7 mouse cellular contexts compared by ENCODE assay signal in the genomic region with DNA sequence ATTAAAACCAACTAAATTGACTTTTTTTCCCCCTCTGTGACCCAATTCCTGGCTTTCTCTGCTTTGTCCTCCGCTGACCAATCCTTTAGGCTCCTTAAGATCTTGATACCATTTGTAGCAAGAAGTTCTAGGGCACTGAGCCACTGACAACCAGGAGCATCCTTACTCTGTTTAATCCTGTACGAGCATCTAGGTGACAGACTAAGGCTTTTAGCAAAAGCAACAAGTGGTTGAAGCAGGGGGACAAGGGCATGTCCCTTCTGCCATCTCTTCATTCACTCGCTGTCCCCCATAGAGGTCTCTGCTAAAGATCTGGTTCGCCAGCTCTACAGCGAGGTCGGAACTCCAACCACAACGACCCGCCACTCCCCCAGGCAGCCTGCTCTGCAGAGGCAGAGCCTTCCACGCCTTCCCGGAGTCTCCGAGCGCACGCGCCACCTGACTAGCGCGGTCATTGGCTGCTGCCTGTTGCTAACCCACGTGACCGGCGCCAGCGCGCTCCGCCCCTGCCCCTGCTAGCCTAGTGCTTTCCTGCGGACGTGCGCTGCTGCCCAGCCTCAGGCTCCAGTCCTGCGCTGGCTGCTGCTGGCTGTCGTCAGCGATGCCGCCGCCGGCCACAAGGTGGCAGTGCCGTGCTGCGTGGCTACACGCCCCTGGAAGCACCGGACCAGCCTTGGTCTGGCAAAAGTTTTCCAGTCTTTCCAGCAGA.
DNase-seq lines count a peak whose midpoint lies in the region; ATAC-seq and TF ChIP-seq lines count a peak whose summit lies in the region.

No protein-coding gene starts in this region.

- peak overlapping the region; percentile 29 for H3K4me3 ChIP-seq in embryonic facial prominence, embryonic 12.5 days
- H3K4me3 ChIP-seq in kidney, adult 2 months (ENCODE audit: insufficient read depth, low read depth, low read length), result peak overlapping the region; percentile 21; the same call in 1 of the 2 replicates
- peak overlapping the region; percentile 35 for H3K4me3 ChIP-seq in limb, embryonic 12.5 days (replicated peaks)
- peak overlapping the region; percentile 32 for H3K4me3 ChIP-seq in midbrain, embryonic 15.5 days
- H3K4me3 ChIP-seq in spleen, adult 2 months (ENCODE audit: extremely low read depth, insufficient read depth, insufficient read length), result peak overlapping the region; percentile 44; the same call in 1 of the 2 replicates

- WGBS in embryonic facial prominence, embryonic 12.5 days, result 2% methylated on average over 35 of the region's 35 CpGs
- WGBS in kidney, adult 2 months, result 3% methylated on average over 35 of the region's 35 CpGs
- WGBS in limb, embryonic 12.5 days, result 2% methylated on average over 35 of the region's 35 CpGs
- under 1% methylated on average over 35 of the region's 35 CpGs for WGBS in midbrain, embryonic 15.5 days
- WGBS in spleen, adult 2 months, result 2% methylated on average over 35 of the region's 35 CpGs

- H3K9ac ChIP-seq in embryonic facial prominence, embryonic 12.5 days, result peak overlapping the region; percentile 40; the same call in 1 of the 2 replicates
- H3K9ac ChIP-seq in limb, embryonic 12.5 days (replicated peaks), result peak overlapping the region; percentile 40
- no peak overlapping the region for H3K9ac ChIP-seq in midbrain, embryonic 15.5 days

- peak; percentile 100 for DNase-seq in adrenal gland, postnatal 25 days
- DNase-seq in heart, adult 18-20 months, result peak; percentile 98 to 99
- DNase-seq in kidney, adult 2 months, result peak; percentile 100
- DNase-seq in spleen, adult 2 months (ENCODE audit: low read depth in 1 of 2, low spot score in 2 of 2), result peak; percentile 89 to 99

- peak; percentile 97 for TF ChIP-seq CTCF in kidney, adult 2 months (conservative IDR thresholded peaks at IDR 0.05; ENCODE audit: insufficient read depth, insufficient read length, low read depth, low read length)
- TF ChIP-seq CTCF in spleen, adult 2 months (IDR thresholded peaks at IDR 0.05; ENCODE audit: extremely low read depth, insufficient read depth, insufficient read length, insufficient replicate concordance), result peak; percentile 98

- peak overlapping the region; percentile 70 for H3K27ac ChIP-seq in embryonic facial prominence, embryonic 12.5 days
- peak overlapping the region; percentile 37; the same call in 1 of the 2 replicates for H3K27ac ChIP-seq in kidney, adult 2 months (ENCODE audit: insufficient read depth, low read depth, low read length)
- H3K27ac ChIP-seq in limb, embryonic 12.5 days, result peak overlapping the region; percentile 77
- 0 out of 2 replicates have a peak overlapping the region, but pooled peaks have one; percentile 49 for H3K27ac ChIP-seq in midbrain, embryonic 15.5 days
- H3K27ac ChIP-seq in spleen, adult 2 months (ENCODE audit: insufficient read depth, low read length), result peak overlapping the region; percentile 45

- H3K9me3 ChIP-seq in embryonic facial prominence, embryonic 12.5 days, result no peaks in the 10 kb centered on the region
- H3K9me3 ChIP-seq in limb, embryonic 12.5 days, result no peaks in the 10 kb centered on the region
- no peaks in the 10 kb centered on the region for H3K9me3 ChIP-seq in midbrain, embryonic 15.5 days

- no peaks in the 10 kb centered on the region for H3K36me3 ChIP-seq in embryonic facial prominence, embryonic 12.5 days
- no peaks in the 10 kb centered on the region for H3K36me3 ChIP-seq in kidney, adult 2 months (ENCODE audit: control insufficient read depth, insufficient read depth, low read length)
- H3K36me3 ChIP-seq in limb, embryonic 12.5 days, result no peaks in the 10 kb centered on the region
- no peaks in the 10 kb centered on the region for H3K36me3 ChIP-seq in midbrain, embryonic 15.5 days (replicated peaks)
- H3K36me3 ChIP-seq in spleen, adult 2 months (ENCODE audit: control insufficient read depth, insufficient read depth, low read length), result no peaks in the 10 kb centered on the region

- H3K4me2 ChIP-seq in embryonic facial prominence, embryonic 12.5 days (replicated peaks), result peak overlapping the region; percentile 57
- peak overlapping the region; percentile 61 for H3K4me2 ChIP-seq in limb, embryonic 12.5 days
- H3K4me2 ChIP-seq in midbrain, embryonic 15.5 days, result peak overlapping the region; percentile 61

- ATAC-seq in embryonic facial prominence, embryonic 12.5 days (ENCODE audit: insufficient number of reproducible peaks, insufficient read depth, low FRiP score, low TSS enrichment), result peak; percentile 98
- ATAC-seq in limb, embryonic 12.5 days (ENCODE audit: insufficient number of reproducible peaks, insufficient read depth, low FRiP score, low TSS enrichment, low read depth), result peak; percentile 100
- peak; percentile 99 for ATAC-seq in midbrain, embryonic 15.5 days (replicated peaks)

- no peaks in the 10 kb centered on the region for H3K27me3 ChIP-seq in embryonic facial prominence, embryonic 12.5 days
- H3K27me3 ChIP-seq in kidney, adult 2 months (replicated peaks; ENCODE audit: control insufficient read depth, insufficient read depth, low read length), result no peaks in the 10 kb centered on the region
- H3K27me3 ChIP-seq in limb, embryonic 12.5 days, result peaks cover 8% of the 10 kb centered on the region; the same call in 1 of the 2 replicates
- peaks cover 10% of the 10 kb centered on the region; the same call in 1 of the 2 replicates for H3K27me3 ChIP-seq in midbrain, embryonic 15.5 days (replicated peaks)
- H3K27me3 ChIP-seq in spleen, adult 2 months (ENCODE audit: control insufficient read depth, insufficient read depth, low read length), result no peaks in the 10 kb centered on the region

- no peak for TF ChIP-seq POLR2A in kidney, adult 2 months (IDR thresholded peaks at IDR 0.05; ENCODE audit: low read depth, low read length)
- TF ChIP-seq POLR2A in spleen, adult 2 months (IDR thresholded peaks at IDR 0.05; ENCODE audit: low read depth, low read length), result no peak; the same call in 1 of the 2 replicates

- peaks cover 15% of the 10 kb centered on the region; the same call in 1 of the 2 replicates for H3K4me1 ChIP-seq in embryonic facial prominence, embryonic 12.5 days
- H3K4me1 ChIP-seq in kidney, adult 2 months (ENCODE audit: control insufficient read depth, insufficient read depth, low read length), result peaks cover 27% of the 10 kb centered on the region
- H3K4me1 ChIP-seq in limb, embryonic 12.5 days (replicated peaks), result peaks cover 33% of the 10 kb centered on the region
- H3K4me1 ChIP-seq in midbrain, embryonic 15.5 days, result peaks cover 10% of the 10 kb centered on the region
- peaks cover 9% of the 10 kb centered on the region for H3K4me1 ChIP-seq in spleen, adult 2 months (ENCODE audit: control insufficient read depth, insufficient read depth, insufficient read length)

Comparison
In these comparisons a context has a peak if more than half of its experiments do, and no peak if none do; other contexts are left out.
1. Peak in every context shown above with its lines: DNase-seq, ATAC-seq, H3K4me3 ChIP-seq and H3K27ac ChIP-seq.